Mouse (Mus musculus) limb, embryonic 12.5 days (tissue): ENCODE results near the gene Slc25a12. TPM values are rescaled to one million over a fixed set of nuclear protein-coding genes. Genes with fewer than 3 reads are reported as not detected.

Source experiments
- ATAC-seq: fragments of 200-750 bp; cut with Nextera tagmentation; 2 replicates; pipeline ENCODE4 v1.8.0; 2017; ENCODE audit warnings: low read depth, moderate TSS enrichment; ENCODE audit not compliant: insufficient number of reproducible peaks, insufficient read depth, low FRiP score, low TSS enrichment
- H3K27ac ChIP-seq: fragments of 300-500 bp; sonication (generic); 2 replicates; pipeline ENCODE4 v1.5.1; 2016; ENCODE audit warnings: mild to moderate bottlenecking, moderate library complexity
- H3K27me3 ChIP-seq: fragments of 300-500 bp; sonication (generic); 2 replicates; pipeline ENCODE4 v1.6.1; 2016; ENCODE audit warnings: mild to moderate bottlenecking, moderate library complexity
- H3K36me3 ChIP-seq: fragments of 300-500 bp; sonication (generic); 2 replicates; pipeline ENCODE4 v1.6.1; 2016; ENCODE audit warnings: mild to moderate bottlenecking, moderate library complexity
- H3K4me1 ChIP-seq: fragments of 300-500 bp; sonication (generic); replicated peaks from 2 replicates; pipeline ENCODE4 v1.6.1; 2016
- H3K4me2 ChIP-seq: fragments of 300-500 bp; sonication (generic); 2 replicates; pipeline ENCODE4 v1.6.1; 2016; ENCODE audit warnings: mild to moderate bottlenecking, moderate library complexity
- H3K4me3 ChIP-seq: fragments of 300-500 bp; sonication (generic); replicated peaks from 2 replicates; pipeline ENCODE4 v1.5.1; 2016; ENCODE audit warnings: mild to moderate bottlenecking
- H3K9ac ChIP-seq: fragments of 300-500 bp; sonication (generic); replicated peaks from 2 replicates; pipeline ENCODE4 v1.6.1; 2016; ENCODE audit warnings: mild to moderate bottlenecking, moderate library complexity
- H3K9me3 ChIP-seq: fragments of 300-500 bp; sonication (generic); 2 replicates; pipeline ENCODE4 v1.6.1; 2016; ENCODE audit warnings: mild to moderate bottlenecking, moderate library complexity
- WGBS: fragments of 180-500 bp; shearing (Covaris S2); methylation state at CpG from one replicate; pipeline ENCODE4 v1.1.7; 2016; 5-methylcytosine and 5-hydroxymethylcytosine counted together
- polyA plus RNA-seq: library from polyadenylated mRNA; unstranded; fragments of >200 nt; fragmentation: Nextera tagmentation; extraction: Ambion mirVana; gene quantifications from 2 replicates; pipeline ENCODE4 v1.2.1, GENCODE M21; 2016

Gene Slc25a12
- polyA plus RNA-seq, 1 experiment from 2014 or later, result 31.4 TPM

DNA sequence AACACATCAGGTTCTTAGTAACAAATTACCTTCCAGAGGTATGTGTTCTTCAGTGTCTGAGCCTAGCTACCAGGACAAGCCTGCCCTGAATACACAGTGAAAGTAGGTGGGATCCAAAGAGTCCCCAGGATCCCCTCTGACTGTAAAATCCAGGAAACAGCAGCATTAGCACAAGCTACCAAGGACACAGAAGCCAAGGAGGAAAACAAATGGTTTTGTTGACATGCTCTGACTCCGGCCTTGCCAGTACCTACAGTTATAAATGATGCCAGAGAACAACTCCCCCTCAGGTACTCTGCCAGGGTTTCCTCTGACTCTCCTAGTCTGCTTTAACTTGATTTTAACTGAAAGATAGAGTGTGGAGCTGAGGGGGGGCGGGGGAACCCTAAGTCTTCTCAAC, 18.0 kb downstream of the Slc25a12 start:
- WGBS, result 73% methylated on average over 2 of the region's 2 CpGs
- H3K36me3 ChIP-seq, result no peaks in the 10 kb centered on the region
- H3K4me2 ChIP-seq, result no peak overlapping the region
- H3K4me1 ChIP-seq, result no peaks in the 10 kb centered on the region
- H3K27me3 ChIP-seq, result no peaks in the 10 kb centered on the region
- no peak overlapping the region for H3K9ac ChIP-seq
- no peak for ATAC-seq
- no peak overlapping the region for H3K27ac ChIP-seq
- H3K9me3 ChIP-seq, result no peaks in the 10 kb centered on the region
- H3K4me3 ChIP-seq, result no peak overlapping the region

DNA sequence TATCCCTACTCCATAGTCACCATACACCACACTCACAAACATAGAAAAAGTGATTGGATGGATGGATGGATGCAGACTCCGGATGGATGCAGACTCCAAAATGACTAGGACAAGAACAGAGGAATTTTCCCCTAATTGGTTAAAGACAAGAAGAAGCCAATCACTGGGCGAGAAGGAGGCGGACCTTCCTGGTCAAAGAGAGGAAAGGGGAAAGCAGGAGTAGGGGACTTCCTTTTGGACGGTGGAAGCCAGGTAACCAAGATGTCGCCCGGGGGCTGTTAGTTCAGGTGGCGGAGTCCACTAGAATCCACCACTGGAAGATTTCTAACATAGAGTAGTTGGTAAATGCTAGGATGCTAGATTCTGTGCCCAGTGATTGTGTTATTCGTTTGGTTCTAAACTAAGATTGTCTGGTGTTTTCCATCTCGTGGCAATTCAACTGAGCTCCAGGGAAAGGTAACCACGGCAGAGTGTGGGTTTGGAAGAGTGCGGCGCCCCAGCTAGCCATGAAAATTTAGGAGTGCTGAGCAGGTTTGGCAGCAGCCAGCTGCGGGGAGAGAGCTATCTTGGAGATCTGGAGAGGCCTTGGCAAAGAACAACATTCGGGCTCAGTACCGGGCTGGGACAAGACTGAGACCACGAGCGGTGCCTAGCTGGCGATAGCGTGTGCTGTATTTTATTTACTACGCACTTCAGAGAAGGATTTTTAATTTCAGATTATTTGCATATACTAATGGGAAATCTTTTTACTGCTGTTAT, 19.6 kb downstream of the Slc25a12 start:
- ATAC-seq, result no peak
- no peak overlapping the region for H3K27ac ChIP-seq
- H3K27me3 ChIP-seq, result no peaks in the 10 kb centered on the region
- no peak overlapping the region for H3K4me2 ChIP-seq
- 95% methylated on average over 20 of the region's 20 CpGs for whole genome bisulfite sequencing
- H3K4me3 ChIP-seq, result no peak overlapping the region
- H3K36me3 ChIP-seq, result peaks cover 8% of the 10 kb centered on the region
- no peak overlapping the region for H3K9ac ChIP-seq
- peaks cover 5% of the 10 kb centered on the region; the same call in 1 of the 2 replicates for H3K9me3 ChIP-seq
- H3K4me1 ChIP-seq, result no peaks in the 10 kb centered on the region

DNA sequence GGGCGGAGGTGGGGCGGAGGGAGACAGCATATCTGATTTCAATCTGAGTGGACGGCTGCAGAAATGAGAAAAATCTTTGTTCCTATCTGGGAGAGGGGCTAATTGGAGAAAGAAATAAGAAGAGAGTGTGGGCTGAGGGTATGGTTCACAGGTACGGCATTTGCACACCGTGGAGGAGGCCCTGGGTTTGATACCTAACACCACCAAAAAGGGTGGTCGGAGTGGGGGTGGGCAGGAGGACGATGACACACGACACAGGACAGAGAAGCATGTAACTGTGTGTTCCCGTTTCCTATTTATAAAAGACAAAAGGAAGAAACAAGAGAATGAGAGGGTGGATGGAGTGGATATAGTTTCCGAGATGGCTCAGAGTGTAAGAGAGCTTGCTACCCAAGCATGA, 20.4 kb downstream of the Slc25a12 start:
- ATAC-seq, result no peak
- Histone ChIP-seq H3K27me3 (no peaks in the 10 kb centered on the region), H3K4me3 (no peak overlapping the region), H3K9me3 (peaks cover 5% of the 10 kb centered on the region; the same call in 1 of the 2 replicates), H3K27ac (no peak overlapping the region), H3K4me1 (no peaks in the 10 kb centered on the region), H3K4me2 (no peak overlapping the region), H3K9ac (no peak overlapping the region), H3K36me3 (peaks cover 16% of the 10 kb centered on the region)
- 89% methylated on average over 10 of the region's 10 CpGs for WGBS

DNA sequence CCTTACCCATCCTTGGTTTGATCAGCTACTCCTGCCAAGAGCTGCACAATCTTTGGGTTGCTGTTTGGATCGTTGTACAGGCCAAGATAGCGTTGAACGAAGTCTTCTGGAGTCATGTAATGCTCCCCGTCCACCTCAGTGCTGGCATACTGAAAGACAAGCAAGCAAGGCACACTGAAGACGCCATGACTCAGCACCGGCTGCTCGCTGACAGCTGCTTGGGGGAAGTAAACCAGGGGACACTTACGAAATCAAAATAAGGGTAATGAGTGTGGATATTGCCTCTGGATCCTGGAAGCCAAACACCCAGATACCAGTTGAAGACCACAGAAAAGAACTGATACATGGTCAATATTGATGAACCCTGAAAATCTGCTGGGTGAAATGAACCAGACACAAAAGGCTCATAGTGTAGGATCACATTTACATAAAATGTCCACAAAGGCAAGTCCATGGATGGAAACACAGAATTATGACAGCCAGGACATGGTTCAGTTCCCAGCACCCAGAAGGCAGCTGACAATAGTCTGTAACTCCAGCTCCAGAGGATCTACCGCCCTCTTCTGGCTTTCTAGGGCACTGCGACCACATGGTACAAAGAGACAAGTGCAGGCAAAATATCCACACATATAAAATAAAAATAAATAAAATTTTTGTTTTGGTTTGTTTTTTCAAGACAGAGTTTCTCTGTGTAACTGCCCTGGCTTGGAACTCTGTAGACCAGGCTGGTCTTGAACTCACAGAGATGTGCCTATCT, 23.5 kb downstream of the Slc25a12 start:
- 94% methylated on average over 10 of the region's 10 CpGs for whole genome bisulfite sequencing
- H3K36me3 ChIP-seq, result peaks cover 16% of the 10 kb centered on the region

DNA sequence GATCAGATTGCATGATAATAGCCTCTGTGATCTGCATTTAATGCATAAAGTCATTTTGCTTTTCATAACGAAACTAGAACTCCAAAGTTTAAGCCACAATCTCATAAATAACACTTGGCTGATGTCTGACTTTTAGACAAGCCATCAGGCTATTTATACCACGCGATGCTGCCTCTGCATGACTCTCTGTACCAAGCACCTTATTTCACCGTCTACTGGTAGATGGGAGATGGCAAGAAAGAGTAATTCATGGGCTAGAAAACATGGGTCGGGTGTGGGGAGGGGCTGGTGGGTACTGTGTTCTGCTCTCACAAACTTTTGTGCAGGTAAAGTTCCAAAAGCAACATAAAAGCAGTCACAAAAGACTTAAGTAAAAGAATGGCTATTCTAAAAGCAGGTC, 27.4 kb downstream of the Slc25a12 start:
- Histone ChIP-seq H3K36me3 (peaks cover 17% of the 10 kb centered on the region), H3K4me3 (no peak overlapping the region), H3K4me2 (no peak overlapping the region), H3K4me1 (no peaks in the 10 kb centered on the region), H3K27me3 (no peaks in the 10 kb centered on the region), H3K9me3 (peaks cover 5% of the 10 kb centered on the region; the same call in 1 of the 2 replicates), H3K9ac (no peak overlapping the region), H3K27ac (no peak overlapping the region)
- no peak for ATAC-seq
- 88% methylated on average over 5 of the region's 5 CpGs for whole genome bisulfite sequencing

More for the DNA sequence above, 23.5 kb downstream of the Slc25a12 start:
- Histone ChIP-seq H3K27ac (no peak overlapping the region), H3K4me3 (no peak overlapping the region), H3K4me2 (no peak overlapping the region), H3K9ac (no peak overlapping the region), H3K27me3 (no peaks in the 10 kb centered on the region), H3K9me3 (peaks cover 5% of the 10 kb centered on the region; the same call in 1 of the 2 replicates), H3K4me1 (no peaks in the 10 kb centered on the region)
- no peak for ATAC-seq

DNA sequence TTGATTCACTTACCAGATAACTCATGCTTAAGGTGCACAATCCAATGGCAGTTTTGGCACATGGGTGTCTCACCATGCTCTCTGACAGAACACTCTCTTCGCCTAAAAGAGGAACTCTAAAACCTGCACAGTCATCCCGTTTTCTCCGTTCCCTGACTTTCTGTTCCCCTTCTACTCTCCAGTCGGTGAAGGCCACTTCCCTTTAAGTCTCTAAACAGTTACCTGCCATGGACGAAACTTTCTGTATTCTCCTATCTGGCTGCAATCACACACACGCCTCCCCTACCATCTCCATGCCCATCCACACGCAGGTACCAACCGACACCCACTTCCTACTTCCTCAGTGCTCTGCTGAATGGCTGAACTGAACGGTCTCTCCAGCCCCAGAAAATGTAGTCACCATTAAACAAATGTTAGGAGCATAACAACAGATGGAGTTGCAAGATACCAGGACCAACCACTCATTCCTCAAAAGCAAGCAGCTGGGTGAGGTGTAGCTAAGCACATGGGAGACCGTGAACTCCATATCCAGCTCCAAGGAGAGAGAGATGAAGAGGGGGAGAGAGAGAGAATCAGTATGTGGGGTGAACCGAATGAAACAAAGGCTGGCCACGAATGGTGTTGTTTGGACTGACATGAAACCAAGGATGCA, 29.3 kb downstream of the Slc25a12 start:
- WGBS, result 82% methylated on average over 12 of the region's 12 CpGs
- no peak overlapping the region for H3K4me3 ChIP-seq

DNA sequence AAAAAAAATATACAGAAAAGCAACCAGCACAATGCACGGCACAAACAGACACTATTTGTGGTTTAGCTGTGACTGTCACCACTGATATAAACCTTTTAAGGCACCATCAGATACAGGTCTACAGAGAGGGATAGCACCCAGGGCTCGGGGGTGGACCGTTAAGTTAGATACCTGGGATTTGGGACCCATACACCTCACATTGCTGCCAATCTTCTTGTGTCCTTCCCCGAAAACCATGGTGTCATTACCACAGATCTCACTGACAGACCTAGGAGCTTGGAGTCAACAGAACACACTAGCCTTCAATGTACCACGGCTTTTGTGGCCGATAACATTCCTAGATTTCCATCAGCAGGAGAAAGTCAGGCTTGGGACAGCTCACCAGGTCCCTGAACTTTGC, 30.9 kb downstream of the Slc25a12 start:
- Histone ChIP-seq H3K36me3 (peaks cover 14% of the 10 kb centered on the region; the same call in 1 of the 2 replicates), H3K27me3 (no peaks in the 10 kb centered on the region), H3K9me3 (no peaks in the 10 kb centered on the region), H3K4me1 (no peaks in the 10 kb centered on the region), H3K4me3 (no peak overlapping the region), H3K27ac (no peak overlapping the region), H3K4me2 (no peak overlapping the region), H3K9ac (no peak overlapping the region)
- WGBS, result 88% methylated on average over 6 of the region's 6 CpGs
- ATAC-seq, result no peak

More for the DNA sequence above, 29.3 kb downstream of the Slc25a12 start:
- Histone ChIP-seq H3K9me3 (no peaks in the 10 kb centered on the region), H3K4me1 (no peaks in the 10 kb centered on the region), H3K4me2 (no peak overlapping the region), H3K27me3 (no peaks in the 10 kb centered on the region), H3K27ac (no peak overlapping the region), H3K9ac (no peak overlapping the region), H3K36me3 (peaks cover 17% of the 10 kb centered on the region)
- no peak for ATAC-seq

DNA sequence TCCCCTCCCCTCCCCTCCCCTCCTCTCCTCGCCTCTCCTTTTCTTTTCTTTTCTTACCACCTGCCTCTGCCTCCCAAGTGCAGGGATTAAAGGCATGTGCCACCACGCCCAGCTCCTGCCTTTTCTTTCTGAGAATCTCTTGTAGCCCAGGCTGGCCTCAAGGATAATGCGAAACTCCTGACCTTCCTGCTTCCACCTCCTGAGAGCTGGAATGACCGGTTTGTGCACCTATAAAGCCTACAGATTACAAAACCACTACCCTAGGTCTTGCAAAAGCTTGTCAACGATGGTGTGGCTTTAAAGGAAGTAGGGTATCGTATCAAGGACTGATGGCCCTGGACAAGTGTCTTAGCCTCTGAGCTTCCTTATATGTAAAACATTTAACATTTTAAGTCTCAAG, 31.3 kb downstream of the Slc25a12 start:
- Histone ChIP-seq H3K36me3 (peaks cover 14% of the 10 kb centered on the region; the same call in 1 of the 2 replicates), H3K4me2 (no peak overlapping the region), H3K27me3 (no peaks in the 10 kb centered on the region), H3K9ac (no peak overlapping the region), H3K4me3 (no peak overlapping the region), H3K9me3 (no peaks in the 10 kb centered on the region), H3K4me1 (no peaks in the 10 kb centered on the region), H3K27ac (no peak overlapping the region)
- no peak for ATAC-seq
- WGBS, result 84% methylated on average over 5 of the region's 6 CpGs

DNA sequence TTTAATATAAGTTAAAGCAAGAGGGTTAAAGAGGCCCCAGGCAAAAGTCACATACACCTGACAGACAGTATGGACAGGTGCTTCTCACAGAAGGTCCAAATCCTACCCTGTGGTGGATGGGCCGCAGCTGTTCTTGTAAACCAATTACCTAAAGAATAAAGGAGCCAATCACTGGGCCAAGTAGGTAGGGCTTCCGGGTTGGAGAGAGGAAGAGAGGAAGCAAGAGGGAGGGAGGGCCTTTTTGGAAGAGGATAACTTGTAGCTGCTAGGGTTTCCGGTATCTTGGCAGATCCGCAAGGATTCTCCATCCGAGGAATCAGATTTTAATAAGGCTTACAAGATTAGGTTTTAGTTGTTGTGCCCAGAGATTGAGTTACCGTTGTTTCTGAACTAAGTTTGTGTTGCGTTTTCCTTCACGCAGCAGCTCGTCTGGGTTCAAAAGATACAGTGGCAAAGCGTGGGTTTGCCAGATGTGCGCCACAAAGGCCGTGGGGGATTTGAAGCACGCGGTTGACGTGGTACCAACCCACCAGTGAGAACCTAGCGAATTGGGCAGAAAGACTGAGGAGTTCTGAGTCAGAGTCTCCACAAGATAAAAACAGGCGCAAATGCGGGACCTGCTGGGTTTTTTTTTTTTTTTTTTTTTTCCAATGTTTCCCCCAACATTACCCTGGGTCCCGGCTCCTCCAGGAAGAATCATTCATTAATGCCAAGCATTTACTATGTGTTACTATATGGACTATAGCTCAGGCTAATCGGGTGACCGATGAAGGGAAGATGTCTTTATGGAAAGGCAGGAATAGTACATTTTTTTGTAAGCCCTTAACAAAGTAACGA, 33.3 kb downstream of the Slc25a12 start:
- 90% methylated on average over 22 of the region's 22 CpGs for WGBS
- Histone ChIP-seq H3K27me3 (no peaks in the 10 kb centered on the region), H3K4me2 (no peak overlapping the region), H3K4me1 (no peaks in the 10 kb centered on the region), H3K36me3 (0 out of 2 replicates have a peak, but pooled peaks cover 14% of the 10 kb centered on the region), H3K27ac (no peak overlapping the region), H3K9me3 (no peaks in the 10 kb centered on the region), H3K4me3 (no peak overlapping the region), H3K9ac (no peak overlapping the region)
- no peak for ATAC-seq

DNA sequence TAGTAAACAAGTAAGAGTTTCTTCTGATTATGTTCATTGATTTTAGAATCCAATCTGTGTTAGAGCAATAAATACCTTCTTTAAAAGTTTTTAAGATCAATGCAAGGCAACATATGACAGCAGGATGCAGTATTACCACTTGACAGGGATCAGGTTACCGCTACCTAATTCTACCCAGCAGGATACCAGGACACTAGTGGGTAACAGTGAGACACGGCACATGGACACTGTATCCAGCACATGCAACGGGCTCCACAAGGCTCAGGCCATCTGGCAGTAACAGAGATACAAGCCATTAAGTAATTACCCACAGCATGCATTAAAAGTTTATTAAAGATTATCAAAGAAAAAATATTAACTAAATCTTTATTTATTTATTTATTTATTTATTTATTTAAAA, 37.8 kb downstream of the Slc25a12 start:
- H3K9me3 ChIP-seq, result no peaks in the 10 kb centered on the region
- no peak overlapping the region for H3K4me3 ChIP-seq
- H3K4me2 ChIP-seq, result no peak overlapping the region
- no peak overlapping the region for H3K9ac ChIP-seq
- 41% methylated on average over 3 of the region's 3 CpGs for WGBS
- ATAC-seq, result no peak
- H3K4me1 ChIP-seq, result no peaks in the 10 kb centered on the region
- no peak overlapping the region for H3K27ac ChIP-seq
- 0 out of 2 replicates have a peak, but pooled peaks cover 13% of the 10 kb centered on the region for H3K36me3 ChIP-seq
- no peaks in the 10 kb centered on the region for H3K27me3 ChIP-seq
